Mouse (Mus musculus) megakaryocyte, adult 5-6 weeks (primary cell): ENCODE results near the gene Cep170b. TPM values are rescaled to one million over a fixed set of nuclear protein-coding genes. Genes with fewer than 3 reads are reported as not detected.

Experiments used
- ATAC-seq: 2 replicates; pipeline ENCODE4 v1.8.0; 2016; ENCODE audit warnings: mild to moderate bottlenecking, inconsistent platforms; ENCODE audit not compliant: poor library complexity, severe bottlenecking
- total RNA-seq, 2 experiments: library from RNA; stranded (forward) in 1 of 2; stranded (reverse) in 1 of 2; fragments of 153-499, 151-499 nt in 1 of 2; fragments of 221-1000, 200-1000 nt in 1 of 2; gene quantifications; 2 replicates each; pipeline versions ENCODE4 v1.2.3 to v1.2.4; 2015 to 2017

Gene Cep170b
- total RNA-seq, 2 experiments from 2014 or later, result 0.22 to 1.2 TPM

DNA sequence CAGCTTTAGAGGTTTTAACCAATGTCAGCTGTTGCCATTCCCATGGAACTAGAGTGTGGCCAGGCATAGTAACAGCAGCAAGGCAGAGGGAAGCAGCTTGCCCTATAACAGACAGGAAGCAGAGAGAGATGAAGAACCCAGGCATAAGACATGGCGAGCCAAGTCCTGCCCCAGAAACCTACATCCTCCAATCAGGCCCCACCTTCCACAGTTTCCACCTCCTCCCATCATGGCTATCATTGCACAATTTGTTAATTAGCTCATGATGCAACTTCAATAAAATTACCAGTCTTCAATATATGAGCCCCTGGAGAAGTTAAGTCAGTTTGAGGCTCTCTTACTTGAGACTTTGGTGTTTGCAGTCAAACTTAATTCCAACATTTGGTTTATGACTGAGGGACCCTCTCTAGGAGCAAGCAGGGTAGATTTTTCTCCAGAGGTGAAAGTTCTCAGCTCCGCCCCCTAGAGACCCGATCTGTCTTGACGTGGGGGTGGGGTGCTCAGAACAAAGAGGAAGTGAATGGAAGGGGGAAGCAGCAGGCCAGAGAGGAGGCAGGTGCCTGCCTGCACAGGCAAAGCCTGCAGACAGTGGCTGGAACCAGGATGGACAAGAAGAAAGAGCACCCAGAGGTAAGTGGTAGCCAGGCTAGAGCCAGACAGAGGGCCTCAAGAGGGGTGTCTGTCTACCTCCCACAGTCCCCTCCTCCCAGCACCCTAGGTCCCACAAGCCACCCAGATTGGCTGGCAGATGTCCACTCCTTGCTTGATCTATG is 40.1 kb downstream of the Cep170b start, which contains the start of gene Pld4:
TSS of gene Pld4 (plus strand) at position 502 of the 773 bp plus-strand sequence.
- peak; percentile 77 for ATAC-seq

DNA sequence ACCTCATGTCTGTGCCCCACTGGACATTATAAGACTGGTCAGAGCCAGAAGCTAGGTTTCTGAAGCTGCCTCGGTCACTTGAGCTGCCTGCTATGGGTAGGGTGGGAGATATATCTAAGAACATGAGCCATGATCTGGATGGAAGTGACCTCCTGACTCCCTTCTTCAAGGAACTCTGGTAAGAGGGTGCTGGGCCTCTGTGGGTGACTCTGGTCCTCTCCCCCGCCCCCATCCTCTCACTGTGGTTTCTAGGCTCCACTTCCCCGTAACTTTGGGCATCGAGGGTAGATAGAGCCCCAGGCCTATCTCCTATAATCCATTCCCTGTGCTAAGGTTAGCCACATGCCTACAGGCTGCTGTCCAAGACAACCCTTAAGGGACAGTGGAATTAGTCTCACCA is 41.2 kb downstream of the Cep170b start:
- peak; percentile 36 for ATAC-seq

DNA sequence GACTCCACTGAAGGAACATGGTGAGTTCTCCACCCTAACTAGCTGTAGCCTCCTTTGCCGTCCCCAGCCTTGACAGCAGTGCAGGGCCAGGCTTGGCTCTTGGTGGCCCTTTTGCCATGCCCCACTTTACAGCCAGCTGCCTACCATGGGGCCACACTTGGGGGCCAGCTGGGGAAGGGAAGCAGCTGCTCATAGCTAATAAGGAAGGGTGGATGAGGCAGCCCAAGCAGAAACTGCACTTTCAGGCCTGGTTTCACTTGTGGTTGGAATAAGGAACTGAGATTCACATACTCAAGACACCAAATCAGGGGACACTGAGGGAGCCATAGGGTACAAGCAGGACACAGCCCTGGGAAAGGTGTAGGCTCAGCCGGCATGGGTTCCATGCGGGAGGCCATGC is 41.8 kb downstream of the Cep170b start:
- peak; percentile 77 for ATAC-seq

DNA sequence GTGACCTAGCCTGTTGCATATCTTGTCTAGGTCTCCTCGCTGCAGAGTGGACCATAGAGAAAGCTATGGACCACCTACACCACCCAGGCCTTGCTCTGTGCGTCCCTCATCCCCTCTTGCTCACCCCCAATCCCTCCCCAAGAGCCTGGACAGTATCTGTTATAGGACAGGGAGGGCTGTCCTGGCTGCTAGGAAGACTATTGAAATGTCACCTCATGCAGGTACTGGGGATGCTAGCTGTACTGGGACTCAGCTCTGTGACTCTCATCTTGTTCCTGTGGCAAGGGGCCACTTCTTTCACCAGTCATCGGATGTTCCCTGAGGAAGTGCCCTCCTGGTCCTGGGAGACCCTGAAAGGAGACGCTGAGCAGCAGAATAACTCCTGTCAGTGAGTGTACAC is 42.9 kb downstream of the Cep170b start:
- ATAC-seq, result no peak

DNA sequence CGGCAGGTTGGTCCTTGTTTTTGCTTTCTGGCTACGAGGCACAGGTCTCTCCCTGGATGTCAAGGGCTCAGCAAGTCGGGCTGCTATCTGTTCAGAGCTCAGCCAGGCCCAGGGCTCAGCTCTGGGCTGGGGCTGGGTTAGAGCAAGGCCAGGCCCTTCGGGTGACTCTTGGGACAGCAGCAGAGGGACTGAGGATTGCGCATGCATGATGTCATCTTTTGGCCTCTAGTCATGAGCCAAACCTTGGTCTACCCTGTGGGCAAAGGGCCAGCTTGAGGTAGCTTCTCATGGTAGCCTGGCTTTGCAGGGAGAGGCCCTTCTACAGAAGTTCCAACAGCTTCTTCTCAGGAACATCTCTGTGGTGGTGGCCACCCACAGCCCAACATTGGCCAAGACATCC is 43.9 kb downstream of the Cep170b start:
- ATAC-seq, result no peak

DNA sequence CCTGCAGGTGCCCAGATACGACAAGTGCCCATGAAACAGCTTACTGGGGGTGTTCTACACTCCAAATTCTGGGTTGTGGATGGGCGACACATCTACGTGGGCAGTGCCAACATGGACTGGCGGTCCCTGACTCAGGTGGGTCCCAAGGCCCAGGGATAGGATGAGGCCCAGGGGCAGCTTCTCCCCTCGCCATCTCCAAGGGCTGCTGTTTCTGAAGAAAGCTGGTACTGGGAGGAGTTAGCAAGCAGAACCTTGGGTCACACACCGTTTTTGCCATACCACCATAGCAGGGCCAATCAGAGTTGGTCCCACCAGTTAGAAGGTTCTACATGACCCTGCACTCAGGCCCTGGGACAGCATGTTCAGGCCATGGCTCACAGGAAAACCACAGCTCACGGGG is 44.7 kb downstream of the Cep170b start:
- no peak for ATAC-seq

DNA sequence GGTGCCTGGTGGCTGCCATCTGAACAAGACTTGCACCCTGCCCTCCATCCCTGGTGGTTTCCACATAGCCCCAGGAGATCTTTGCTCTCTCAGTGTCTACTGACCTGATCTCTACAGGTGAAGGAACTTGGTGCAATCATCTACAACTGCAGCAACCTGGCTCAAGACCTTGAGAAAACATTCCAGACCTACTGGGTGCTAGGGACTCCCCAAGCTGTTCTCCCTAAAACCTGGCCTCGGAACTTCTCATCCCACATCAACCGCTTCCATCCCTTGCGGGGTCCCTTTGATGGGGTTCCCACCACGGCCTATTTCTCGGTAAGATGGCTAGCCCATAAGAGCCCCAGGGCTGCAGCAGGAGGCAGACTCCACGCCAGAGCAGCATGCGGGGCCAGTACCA is 46.3 kb downstream of the Cep170b start:
- ATAC-seq, result no peak

DNA sequence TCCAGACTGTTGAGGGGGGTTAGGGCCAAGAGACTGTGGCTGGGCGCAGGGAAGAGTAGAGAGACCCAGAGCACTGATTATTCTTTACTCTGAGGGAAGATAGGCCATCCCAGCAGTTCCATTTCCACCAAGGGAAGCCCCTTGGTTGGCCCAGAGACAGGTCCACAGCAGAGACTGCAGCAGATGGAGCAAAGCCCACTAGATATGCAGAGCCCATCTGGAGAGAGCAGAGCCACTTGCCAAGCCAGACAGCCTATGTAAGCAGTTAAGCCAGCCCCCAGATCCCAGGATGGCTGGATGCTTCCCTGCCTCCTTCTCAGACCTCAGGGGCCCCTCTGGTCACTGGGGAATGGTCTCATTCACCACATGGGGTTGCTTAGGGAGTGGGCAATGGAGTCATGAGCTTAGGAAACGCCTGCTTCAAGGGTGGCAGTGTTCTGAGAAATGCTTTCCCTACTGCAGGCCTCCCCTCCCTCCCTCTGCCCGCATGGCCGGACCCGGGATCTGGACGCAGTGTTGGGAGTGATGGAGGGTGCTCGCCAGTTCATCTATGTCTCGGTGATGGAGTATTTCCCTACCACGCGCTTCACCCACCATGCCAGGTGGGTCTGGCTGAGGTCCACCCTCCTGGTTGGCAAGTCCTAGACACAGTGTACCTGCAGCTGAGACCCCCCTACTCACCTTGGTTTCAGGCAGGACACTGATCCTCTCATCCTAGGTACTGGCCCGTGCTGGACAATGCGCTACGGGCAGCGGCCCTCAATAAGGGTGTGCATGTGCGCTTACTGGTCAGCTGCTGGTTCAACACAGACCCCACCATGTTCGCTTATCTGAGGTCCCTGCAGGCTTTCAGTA is 47.0 kb downstream of the Cep170b start:
- no peak for ATAC-seq

DNA sequence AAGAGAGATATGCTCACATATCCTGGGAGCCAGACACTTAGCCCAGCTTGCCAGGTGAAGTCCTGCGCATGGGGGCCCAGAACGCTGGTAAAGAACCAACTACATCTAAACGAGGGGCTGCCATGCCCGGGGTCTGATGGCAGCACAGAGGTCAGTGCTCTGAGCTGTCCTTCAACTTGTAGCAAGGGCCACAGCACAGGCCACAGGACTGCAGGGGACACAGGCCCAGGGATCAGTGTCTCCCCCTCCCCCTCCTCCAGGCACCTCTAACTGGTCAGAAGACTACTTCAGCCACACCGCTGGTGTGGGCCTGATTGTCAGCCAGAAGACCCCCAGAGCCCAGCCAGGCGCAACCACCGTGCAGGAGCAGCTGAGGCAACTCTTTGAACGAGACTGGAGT is 47.9 kb downstream of the Cep170b start:
- ATAC-seq, result no peak

DNA sequence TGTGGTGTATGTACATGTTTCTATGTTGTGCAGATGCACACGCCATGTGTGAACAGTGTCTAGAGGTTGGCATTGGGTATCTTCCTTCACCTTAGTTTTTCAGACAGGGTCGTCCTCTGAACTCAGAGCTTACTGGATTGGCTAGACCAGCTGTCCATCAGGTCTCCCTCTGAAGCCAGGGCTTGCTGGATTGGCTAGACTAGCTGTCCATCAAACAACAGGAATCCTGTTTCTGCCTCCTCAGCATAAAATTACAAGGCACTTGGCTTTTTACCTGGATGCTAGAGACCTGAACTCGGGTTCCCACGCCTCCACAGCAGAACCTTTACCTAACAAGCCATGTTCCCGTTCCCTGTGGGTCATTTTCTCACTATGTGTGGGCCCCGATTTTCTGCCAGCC is 48.8 kb downstream of the Cep170b start:
- no peak for ATAC-seq

DNA sequence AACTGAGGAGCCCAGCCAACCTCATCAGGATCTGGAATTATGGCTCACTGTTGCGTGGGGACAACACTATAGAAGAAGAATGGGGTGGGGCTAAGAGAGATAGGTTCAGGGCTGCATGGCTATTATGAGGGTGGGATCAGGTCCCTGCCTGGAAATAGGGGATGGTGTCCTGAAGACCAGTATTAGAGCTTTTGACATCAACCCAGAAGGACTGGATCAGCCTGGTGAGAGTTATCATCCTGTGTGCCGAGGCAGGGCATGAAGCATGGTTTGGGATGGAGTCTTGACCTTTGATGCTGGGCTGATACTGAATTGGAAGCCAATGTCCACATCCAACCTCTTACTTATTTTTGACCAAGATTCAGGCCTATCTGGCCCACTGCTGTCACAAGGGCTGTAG is 49.5 kb downstream of the Cep170b start:
- no peak for ATAC-seq

DNA sequence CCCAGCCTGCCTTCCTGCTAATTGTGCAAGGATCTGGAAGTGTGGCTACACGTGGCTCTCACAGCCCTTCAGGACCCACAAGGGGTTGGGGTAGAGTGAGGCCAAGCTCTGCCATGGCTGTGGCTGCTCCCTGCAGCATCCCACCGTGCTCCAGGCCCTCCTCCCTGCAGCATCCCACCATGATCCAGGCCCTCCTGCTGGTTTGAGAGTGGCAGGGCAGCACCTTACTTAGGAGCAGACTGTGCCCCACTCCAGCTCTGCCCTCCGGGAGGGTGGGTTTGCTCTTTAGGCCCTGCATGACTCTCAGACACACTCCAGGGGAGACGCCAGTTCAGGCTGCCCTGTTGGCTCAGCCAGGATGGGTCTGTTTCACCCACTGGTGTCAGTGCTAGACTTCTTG is 50.1 kb downstream of the Cep170b start:
- ATAC-seq, result no peak

DNA sequence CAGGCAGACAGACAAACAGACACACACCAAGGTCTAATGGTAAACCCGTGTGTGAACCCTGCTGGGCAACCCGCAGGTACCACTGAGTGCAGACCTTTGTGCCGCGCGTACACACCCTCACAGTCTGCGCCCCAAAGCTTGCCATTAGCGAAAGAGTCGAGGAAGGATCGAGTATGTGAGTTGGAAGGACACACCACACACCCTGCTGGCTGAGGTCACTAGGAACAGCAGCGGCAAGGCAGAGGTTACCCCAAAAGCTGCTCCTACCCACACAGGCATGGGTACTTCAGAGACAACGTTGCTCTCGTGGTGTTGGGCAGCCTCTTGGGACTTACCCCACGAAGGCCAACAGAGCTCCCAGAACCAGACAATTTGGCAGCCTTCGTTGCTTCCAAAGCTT is 52.1 kb downstream of the Cep170b start:
- ATAC-seq, result no peak

DNA sequence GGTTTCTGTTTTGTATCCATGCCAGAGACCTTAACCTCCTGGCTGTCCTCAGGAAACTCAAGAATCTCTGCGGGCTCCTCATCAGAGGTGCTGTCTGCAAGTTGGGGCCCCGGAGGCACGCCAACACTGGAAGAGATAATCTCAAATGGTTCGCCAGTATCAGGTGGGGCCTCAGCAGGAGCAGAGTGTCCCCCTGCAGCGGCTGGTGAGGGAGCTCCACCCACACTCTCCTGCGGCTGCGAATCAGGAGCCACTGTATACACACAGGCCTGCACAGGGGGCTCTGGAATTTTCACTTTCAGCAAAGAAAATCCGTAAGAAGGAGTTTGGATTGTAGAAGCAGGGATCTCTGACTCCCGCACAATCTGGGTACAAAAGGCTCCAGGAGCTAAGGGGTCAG is 53.1 kb downstream of the Cep170b start:
- ATAC-seq, result no peak

DNA sequence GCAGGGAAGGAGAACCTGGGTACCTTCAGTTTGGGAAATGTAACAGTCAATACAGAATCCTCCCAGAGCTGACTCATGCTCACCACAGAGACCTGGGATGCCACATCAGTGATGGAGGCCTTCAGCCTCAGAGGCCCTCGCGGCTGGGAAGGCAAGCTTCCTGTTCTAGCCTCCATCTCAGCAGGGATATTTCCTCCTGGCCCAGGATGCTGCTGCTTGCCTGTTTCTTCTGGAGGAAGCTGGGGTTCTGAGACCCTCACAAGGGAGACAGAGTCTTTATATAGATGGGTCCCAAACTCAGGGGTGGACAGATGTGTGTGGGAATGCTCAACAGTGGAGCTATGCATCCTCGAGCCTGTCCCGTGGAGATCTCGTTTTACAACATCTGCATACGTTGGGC is 53.8 kb downstream of the Cep170b start:
- no peak for ATAC-seq

DNA sequence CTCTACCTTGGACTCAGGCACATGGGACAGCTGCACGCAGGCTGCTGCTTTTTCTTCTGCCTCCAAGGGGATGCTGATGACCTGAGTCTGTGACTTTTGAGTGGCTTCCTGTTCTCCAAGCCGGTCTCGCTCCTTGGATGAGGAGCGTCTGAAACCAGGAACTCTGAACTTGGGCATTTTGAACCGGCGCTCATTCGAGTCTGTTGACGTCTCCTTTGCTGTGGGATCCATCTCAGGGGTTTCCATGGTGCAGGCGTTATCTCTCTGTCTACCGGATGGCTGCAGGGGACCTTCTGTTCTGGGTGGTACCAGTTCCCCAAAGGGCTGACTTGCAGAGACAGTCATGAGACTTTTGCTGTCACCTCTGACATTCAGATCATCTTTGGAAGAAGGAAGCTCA is 54.2 kb downstream of the Cep170b start:
- no peak for ATAC-seq

DNA sequence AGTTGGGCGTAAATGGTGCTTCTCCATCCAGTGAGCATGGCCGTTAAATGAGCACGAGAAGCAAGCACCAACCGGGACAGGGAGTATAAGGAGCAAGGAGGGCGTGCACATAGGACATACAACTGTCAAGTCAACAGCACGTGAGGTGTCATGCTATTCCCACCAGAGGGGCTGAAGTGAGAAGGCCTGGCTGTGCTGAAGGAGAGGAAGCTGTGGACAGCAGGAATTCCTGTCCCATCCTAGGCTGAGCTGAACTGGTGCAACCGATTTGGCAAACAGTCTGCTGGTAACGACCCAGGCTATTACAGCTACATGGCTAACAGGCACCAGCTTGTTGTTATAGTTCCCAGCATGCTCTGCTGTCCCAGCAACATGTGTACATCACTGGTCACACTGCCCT is 70.8 kb downstream of the Cep170b start:
- no peak for ATAC-seq

DNA sequence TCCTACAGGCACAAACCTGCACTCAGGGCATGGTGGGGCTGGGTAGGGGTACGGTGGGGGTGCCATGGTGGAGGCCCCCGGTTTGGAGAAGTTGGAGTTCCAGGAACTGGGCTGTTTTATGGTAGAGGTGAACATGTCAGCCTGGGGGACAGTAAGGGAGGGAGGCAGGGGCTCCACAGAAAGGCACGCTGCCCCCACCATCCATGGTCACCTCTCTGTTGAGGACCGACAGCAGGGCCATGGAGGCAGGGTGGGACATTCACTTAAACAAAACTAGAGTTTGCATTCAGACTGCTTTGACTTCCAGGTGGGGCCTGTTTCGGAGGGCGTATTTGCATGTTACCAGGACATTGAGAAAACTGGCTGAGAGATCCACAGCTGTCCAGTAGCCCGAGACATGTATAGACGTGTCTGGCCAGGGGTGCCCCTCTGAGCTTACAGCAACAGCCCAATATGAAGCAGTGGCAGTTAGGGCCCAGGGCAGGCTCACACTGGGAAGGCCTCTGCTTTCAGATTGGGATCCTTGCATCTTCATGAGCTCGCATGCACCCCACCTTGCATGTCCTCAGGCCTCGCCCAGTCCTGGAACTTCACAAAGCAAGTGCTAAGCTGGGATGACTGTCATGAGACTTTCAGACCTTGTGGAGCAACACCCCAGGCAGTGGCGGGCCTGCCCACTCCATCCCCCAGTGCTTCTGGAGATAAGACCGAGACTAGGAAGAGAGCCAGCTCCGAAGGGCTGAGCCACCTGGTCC is 73.5 kb downstream of the Cep170b start:
- ATAC-seq, result 0 out of 2 replicates have a peak, but pooled peaks have one; percentile 21

DNA sequence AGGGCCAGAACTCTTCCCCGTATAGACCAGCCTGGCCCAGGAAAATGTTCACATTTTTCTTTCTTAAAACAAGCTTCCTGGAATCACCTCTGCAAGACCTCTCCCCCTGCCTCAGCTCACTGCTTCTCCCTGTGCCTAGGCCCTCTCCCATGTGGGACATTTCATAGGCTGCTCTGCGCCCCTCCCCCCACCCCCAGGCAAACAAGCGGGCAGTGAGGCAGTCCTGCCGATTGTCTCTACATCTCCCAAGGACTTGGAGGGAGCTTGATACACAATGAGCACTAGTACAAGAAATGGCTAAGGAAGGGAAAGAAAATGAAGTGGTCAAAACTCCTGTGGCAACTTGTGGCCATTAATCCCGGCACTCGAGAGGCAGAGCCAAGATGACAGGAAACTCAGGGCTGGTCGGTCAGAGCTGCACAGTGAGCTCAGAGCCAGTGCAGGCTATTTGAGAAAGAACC is 74.1 kb downstream of the Cep170b start:
- no peak for ATAC-seq

DNA sequence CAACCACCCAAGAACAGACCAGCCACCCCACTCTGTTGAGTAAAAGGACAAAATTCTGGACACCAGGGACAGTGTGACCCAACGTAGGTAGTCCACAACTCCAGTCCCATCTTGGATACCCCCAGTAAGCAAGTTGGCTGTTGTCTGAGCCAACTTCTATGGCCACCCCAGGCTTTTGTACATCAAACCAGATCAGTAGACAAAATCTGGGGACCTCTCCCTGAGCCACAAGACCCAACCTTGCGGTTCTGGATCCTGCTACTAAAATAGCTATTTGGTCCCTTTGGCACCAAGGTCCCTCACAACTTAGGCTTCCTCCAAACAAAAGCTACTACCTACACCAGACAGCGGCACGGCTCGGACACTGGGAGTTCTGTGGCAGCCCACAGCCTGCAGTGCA is 74.7 kb downstream of the Cep170b start:
- no peak for ATAC-seq

DNA sequence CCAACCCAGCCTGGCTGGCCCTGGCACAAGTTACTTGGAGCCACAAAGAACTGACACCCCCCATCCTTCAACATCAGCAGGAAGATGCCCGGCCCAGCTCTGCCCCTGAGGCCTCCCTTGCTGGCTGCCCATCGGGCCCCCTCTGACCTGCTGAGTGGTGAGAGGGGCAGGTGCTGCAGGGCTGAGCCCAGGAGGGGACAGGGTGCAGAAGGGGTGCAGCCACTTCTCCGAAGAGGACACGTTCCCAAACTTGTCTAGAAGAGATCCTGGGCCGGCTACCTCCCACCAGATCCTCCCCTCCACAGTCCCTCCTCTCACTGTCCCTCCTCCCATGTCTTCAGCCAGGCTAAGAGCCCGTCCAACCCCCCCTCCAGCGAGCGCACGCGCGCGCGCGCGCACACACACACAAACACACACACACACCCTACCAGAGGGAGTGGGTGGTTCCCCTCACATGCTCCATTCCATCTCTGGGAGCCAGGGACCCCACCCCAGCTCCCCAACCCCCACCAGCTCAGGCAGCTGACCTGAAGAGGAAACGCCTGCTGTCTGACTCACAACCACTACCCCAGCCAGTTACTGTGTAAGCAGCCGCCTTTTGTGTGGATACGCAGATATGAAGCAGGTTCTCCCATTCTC is 75.3 kb downstream of the Cep170b start:
- no peak for ATAC-seq
